Mouse (Mus musculus) small intestine, adult 2 months (tissue): Measurements from ENCODE around the gene Scyl2.

Experiments used
- CTCF ChIP-seq: fragments of 200-500 bp; IDR thresholded peaks from 2 replicates; pipeline ENCODE4 v1.5.1; 2012; ENCODE audit warnings: low read depth, mild to moderate bottlenecking, control low read depth, inconsistent platforms, low read length, moderate library complexity, mixed read lengths; ENCODE audit not compliant: insufficient replicate concordance, insufficient read length; ENCODE audit errors: extremely low read depth
- POLR2A ChIP-seq: fragments of 200-500 bp; IDR thresholded peaks from 2 replicates; pipeline ENCODE4 v1.6.1; 2012; ENCODE audit warnings: low read depth, mild to moderate bottlenecking, control low read depth, inconsistent platforms, low read length, moderate library complexity

GRCm38 (mm10) chr10:89589877-89590276 lies 96.2 kb downstream of the Scyl2 start:
- no peak for TF ChIP-seq CTCF
- TF ChIP-seq POLR2A = no peak
